Mouse (Mus musculus): ENCODE results near the gene Gpam. TPM values are rescaled to one million over a fixed set of nuclear protein-coding genes. Genes with fewer than 3 reads are reported as not detected.

Gene Gpam
- polyA plus RNA-seq, 1 experiment from 2014 or later: 20.2 TPM

DNA sequence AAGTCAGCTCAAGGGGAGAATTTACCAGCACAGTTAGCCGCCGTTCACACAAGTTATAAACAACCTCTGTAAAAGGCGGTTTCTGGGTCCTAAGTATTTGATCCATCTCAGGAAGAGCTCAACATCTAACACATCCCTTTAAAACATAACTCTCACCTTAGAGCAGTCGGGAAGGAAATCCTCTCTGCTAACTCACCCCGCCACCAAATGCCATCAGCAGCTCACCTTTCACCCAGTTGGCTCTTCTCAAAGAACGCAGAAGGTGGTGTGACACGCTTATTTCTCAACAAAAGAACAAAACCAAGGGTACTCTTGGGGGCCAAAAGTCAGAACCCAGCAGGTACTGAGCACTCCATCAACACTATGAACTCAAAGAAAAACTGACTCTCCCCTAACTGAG is 31.5 kb downstream of the Gpam start:
- Histone ChIP-seq H3K27me3 (ENCODE audit: control insufficient read depth, insufficient read depth, low read length) (no peaks in the 10 kb centered on the region), H3K4me2 (ENCODE audit: low read depth, low read length, severe bottlenecking) (no peak overlapping the region), H3K4me1 (replicated peaks; ENCODE audit: control insufficient read depth, insufficient read depth, low read length) (peaks cover 6% of the 10 kb centered on the region), H3K36me3 (ENCODE audit: control insufficient read depth, insufficient read depth, low read length) (no peaks in the 10 kb centered on the region; the same call in 1 of the 2 replicates), H3K4me3 (ENCODE audit: low read depth, low read length) (no peak overlapping the region), H3K9me3 (ENCODE audit: control insufficient read depth, low read length) (no peaks in the 10 kb centered on the region), H3K9ac (ENCODE audit: low read length) (no peak overlapping the region), H3K27ac (ENCODE audit: low read depth, low read length) (no peak overlapping the region)
- 88% methylated on average over 7 of the region's 7 CpGs for WGBS
- DNase-seq (ENCODE audit: low spot score) (no peak), ATAC-seq (replicated peaks; ENCODE audit: low FRiP score) (no peak)

DNA sequence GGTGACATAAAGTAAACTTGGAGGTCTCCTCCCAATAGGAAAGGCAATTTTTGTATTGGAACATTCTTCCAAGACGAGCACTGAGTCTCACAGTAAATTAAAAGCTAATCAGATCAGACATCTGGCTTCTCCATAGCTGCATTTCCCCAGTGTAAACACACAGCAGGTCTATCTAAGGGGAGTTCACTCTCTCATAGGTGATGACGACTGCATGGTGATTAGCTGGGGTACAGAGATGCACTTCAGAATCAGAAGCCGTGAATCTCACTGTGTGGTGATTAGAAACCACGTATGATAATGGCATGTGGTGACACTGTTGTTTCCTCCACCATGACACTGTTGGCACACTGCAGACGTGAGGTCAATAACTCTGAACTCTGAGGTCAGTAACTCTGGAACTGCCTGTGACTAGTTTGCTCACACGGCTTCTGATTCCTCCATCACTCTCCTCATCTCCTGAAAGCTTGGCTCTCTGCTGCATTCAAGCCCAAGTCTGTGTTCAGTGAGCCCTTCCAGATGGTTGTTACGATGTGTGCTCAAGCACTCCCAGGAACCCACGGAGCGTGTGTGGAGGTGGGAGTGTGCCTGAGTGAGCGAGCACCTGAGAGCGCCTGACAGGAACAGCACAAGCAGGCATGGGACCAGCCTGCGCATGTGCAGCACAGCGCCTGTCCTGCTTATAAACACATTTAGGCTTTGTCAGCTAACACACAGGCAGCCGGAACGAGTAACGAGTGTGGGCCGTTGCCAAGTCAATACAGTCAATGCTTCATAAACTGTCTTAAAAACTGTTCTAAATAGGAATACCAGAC is 35.2 kb downstream of the Gpam start:
- Histone ChIP-seq H3K4me2 (ENCODE audit: low read depth, low read length, severe bottlenecking) (no peak overlapping the region), H3K27me3 (ENCODE audit: control insufficient read depth, insufficient read depth, low read length) (no peaks in the 10 kb centered on the region), H3K4me3 (ENCODE audit: low read depth, low read length) (no peak overlapping the region), H3K4me1 (replicated peaks; ENCODE audit: control insufficient read depth, insufficient read depth, low read length) (no peaks in the 10 kb centered on the region), H3K9ac (ENCODE audit: low read length) (no peak overlapping the region), H3K27ac (ENCODE audit: low read depth, low read length) (no peak overlapping the region), H3K9me3 (ENCODE audit: control insufficient read depth, low read length) (no peaks in the 10 kb centered on the region), H3K36me3 (ENCODE audit: control insufficient read depth, insufficient read depth, low read length) (no peaks in the 10 kb centered on the region; the same call in 1 of the 2 replicates)
- 90% methylated on average over 17 of the region's 17 CpGs for WGBS
- ATAC-seq (replicated peaks; ENCODE audit: low FRiP score): no peak
- no peak for DNase-seq (ENCODE audit: low spot score)

DNA sequence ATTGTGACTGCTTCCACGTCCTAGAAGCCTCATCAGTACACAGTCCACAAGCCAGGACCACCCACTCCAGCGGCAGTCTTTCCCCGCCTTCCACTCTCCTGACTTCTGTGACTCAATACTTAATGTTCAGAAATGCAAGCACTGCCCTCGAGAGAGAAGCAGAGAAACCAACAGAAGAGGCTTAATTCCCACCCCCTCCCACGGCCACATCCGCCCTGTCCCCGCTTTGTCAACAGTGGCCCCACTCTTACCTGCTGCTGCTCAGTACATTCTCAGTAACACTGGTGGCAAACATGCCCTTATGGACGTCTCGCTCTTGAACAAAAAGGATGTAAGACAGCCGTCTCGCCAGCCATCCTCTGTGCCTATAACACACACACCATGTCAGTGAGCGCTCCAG is 36.2 kb downstream of the Gpam start:
- no peaks in the 10 kb centered on the region for H3K4me1 ChIP-seq (replicated peaks; ENCODE audit: control insufficient read depth, insufficient read depth, low read length)
- H3K27ac ChIP-seq (ENCODE audit: low read depth, low read length): no peak overlapping the region
- peaks cover 3% of the 10 kb centered on the region; the same call in 1 of the 2 replicates for H3K36me3 ChIP-seq (ENCODE audit: control insufficient read depth, insufficient read depth, low read length)
- WGBS: 87% methylated on average over 12 of the region's 12 CpGs
- no peak overlapping the region for H3K9ac ChIP-seq (ENCODE audit: low read length)
- H3K27me3 ChIP-seq (ENCODE audit: control insufficient read depth, insufficient read depth, low read length): no peaks in the 10 kb centered on the region
- H3K4me3 ChIP-seq (ENCODE audit: low read depth, low read length): no peak overlapping the region
- ATAC-seq (replicated peaks; ENCODE audit: low FRiP score) (no peak), DNase-seq (ENCODE audit: low spot score) (no peak)
- H3K4me2 ChIP-seq (ENCODE audit: low read depth, low read length, severe bottlenecking): no peak overlapping the region
- no peaks in the 10 kb centered on the region for H3K9me3 ChIP-seq (ENCODE audit: control insufficient read depth, low read length)

DNA sequence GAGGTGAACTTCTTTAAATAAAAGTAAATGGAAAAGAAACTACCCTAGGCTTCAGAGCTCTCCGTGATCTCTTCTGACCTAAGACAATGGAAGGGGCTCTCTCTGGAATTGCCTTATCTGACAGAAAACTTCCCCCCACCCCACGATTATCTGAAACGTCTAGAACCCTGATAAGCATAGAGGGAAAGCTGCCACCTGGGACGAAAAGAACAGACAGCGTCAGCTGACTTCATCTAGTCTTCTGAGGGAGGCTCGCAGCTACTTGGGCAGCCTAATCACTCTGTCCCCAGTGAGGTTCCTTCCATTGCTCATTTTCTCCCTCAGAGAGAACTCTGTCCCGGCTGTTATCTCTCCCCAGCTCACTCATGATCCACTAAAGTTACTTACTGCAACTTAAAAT is 36.9 kb downstream of the Gpam start:
- H3K36me3 ChIP-seq (ENCODE audit: control insufficient read depth, insufficient read depth, low read length): peaks cover 3% of the 10 kb centered on the region; the same call in 1 of the 2 replicates
- no peak for ATAC-seq (replicated peaks; ENCODE audit: low FRiP score)
- H3K9ac ChIP-seq (ENCODE audit: low read length): no peak overlapping the region
- DNase-seq (ENCODE audit: low spot score): no peak
- no peaks in the 10 kb centered on the region for H3K9me3 ChIP-seq (ENCODE audit: control insufficient read depth, low read length)
- H3K4me1 ChIP-seq (replicated peaks; ENCODE audit: control insufficient read depth, insufficient read depth, low read length): no peaks in the 10 kb centered on the region
- H3K27me3 ChIP-seq (ENCODE audit: control insufficient read depth, insufficient read depth, low read length): no peaks in the 10 kb centered on the region
- WGBS: 87% methylated on average over 7 of the region's 7 CpGs
- no peak overlapping the region for H3K4me2 ChIP-seq (ENCODE audit: low read depth, low read length, severe bottlenecking)
- no peak overlapping the region for H3K27ac ChIP-seq (ENCODE audit: low read depth, low read length)
- no peak overlapping the region for H3K4me3 ChIP-seq (ENCODE audit: low read depth, low read length)

DNA sequence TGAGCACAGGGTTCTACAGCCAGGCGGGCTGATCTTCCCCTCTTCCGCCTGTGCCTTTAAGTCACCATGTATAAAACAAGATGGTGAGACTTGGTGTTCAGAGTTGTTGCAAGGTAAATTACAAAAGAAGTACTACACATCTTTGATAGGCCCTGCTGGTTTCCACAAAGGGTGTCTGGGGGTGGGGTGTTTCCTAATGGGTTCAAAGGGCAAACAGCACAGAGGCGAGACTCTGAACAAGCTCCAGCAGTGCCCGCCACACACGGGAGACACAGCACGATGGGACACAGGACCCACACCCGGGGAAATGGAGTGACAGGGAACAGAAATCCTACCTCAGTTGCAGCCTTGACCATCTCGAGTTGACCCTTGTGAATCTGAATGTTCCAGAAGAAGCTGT is 39.3 kb downstream of the Gpam start:
- WGBS: 88% methylated on average over 8 of the region's 8 CpGs

DNA sequence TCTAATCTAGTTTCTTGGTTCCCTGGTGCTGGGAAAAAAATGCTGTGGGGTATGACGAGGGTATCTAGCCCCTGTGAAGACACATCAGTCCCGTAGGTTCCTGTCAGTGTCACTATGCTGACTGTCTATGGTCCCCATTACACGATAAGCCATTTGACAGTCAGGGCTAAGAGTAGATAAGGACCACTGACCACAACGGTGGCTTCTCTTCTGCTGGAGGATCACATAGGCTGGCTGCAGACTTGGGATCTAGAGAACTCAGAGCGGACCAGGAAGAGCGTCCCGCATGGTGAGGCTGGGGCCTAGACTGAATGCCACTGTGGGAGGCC is 41.2 kb downstream of the Gpam start:
- no peak for ATAC-seq (replicated peaks; ENCODE audit: low FRiP score)
- Histone ChIP-seq H3K36me3 (ENCODE audit: control insufficient read depth, insufficient read depth, low read length) (peaks cover 7% of the 10 kb centered on the region; the same call in 1 of the 2 replicates), H3K27me3 (ENCODE audit: control insufficient read depth, insufficient read depth, low read length) (no peaks in the 10 kb centered on the region), H3K4me3 (ENCODE audit: low read depth, low read length) (no peak overlapping the region), H3K9me3 (ENCODE audit: control insufficient read depth, low read length) (no peaks in the 10 kb centered on the region), H3K4me1 (replicated peaks; ENCODE audit: control insufficient read depth, insufficient read depth, low read length) (no peaks in the 10 kb centered on the region), H3K27ac (ENCODE audit: low read depth, low read length) (no peak overlapping the region), H3K4me2 (ENCODE audit: low read depth, low read length, severe bottlenecking) (no peak overlapping the region), H3K9ac (ENCODE audit: low read length) (no peak overlapping the region)
- WGBS: 96% methylated on average over 7 of the region's 7 CpGs
- DNase-seq (ENCODE audit: low spot score): no peak

More for the DNA sequence above, 39.3 kb downstream of the Gpam start:
- Histone ChIP-seq H3K27ac (ENCODE audit: low read depth, low read length) (no peak overlapping the region), H3K36me3 (ENCODE audit: control insufficient read depth, insufficient read depth, low read length) (peaks cover 7% of the 10 kb centered on the region; the same call in 1 of the 2 replicates), H3K4me1 (replicated peaks; ENCODE audit: control insufficient read depth, insufficient read depth, low read length) (no peaks in the 10 kb centered on the region), H3K9ac (ENCODE audit: low read length) (no peak overlapping the region), H3K9me3 (ENCODE audit: control insufficient read depth, low read length) (no peaks in the 10 kb centered on the region), H3K4me2 (ENCODE audit: low read depth, low read length, severe bottlenecking) (no peak overlapping the region), H3K4me3 (ENCODE audit: low read depth, low read length) (no peak overlapping the region), H3K27me3 (ENCODE audit: control insufficient read depth, insufficient read depth, low read length) (no peaks in the 10 kb centered on the region)
- no peak for ATAC-seq (replicated peaks; ENCODE audit: low FRiP score)
- DNase-seq (ENCODE audit: low spot score): no peak

DNA sequence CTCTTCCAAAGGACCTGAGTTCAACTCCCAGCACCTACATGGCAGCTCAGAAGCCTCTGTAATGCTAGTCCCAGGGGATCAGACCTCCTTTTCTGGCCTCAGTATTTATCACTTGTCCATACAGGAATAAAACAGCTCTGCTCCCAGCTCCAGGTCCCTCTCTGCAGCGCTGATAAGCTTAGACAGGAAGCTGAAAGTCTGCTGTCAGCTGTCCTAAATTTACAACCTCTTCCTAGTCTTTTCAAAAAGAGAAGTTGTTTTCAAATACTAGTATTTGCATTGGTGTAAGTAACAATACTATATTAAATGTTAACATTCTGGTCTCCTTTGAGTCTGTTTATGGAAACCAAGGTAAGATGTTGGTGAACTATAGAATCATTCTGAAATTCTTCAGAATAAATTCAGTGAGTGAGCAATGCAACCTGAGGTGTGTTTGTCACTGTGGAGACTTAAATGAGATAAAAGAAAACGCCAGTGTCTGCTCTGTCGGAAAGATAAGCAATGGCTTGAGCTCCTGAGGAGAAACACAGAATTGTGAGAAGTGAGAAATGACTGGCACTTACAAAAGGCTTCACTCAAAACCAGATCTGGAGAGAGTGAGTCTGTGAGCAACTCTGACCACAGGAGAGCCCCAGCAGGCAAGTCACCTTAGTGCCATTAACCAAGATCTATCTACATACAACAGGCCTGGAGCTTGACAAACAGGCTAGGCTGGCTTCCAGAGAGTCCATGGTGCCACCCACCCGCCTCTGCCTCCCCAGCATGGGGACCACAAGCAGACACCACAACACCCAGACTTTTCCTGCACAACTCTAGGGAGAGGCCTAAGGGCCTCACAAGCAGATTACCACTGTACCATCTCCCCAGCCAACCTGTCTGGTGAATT is 41.8 kb downstream of the Gpam start:
- peaks cover 7% of the 10 kb centered on the region; the same call in 1 of the 2 replicates for H3K36me3 ChIP-seq (ENCODE audit: control insufficient read depth, insufficient read depth, low read length)
- no peaks in the 10 kb centered on the region for H3K4me1 ChIP-seq (replicated peaks; ENCODE audit: control insufficient read depth, insufficient read depth, low read length)
- no peak for DNase-seq (ENCODE audit: low spot score)
- 92% methylated on average over 4 of the region's 4 CpGs for WGBS
- H3K27me3 ChIP-seq (ENCODE audit: control insufficient read depth, insufficient read depth, low read length): no peaks in the 10 kb centered on the region
- H3K4me3 ChIP-seq (ENCODE audit: low read depth, low read length): no peak overlapping the region
- no peak overlapping the region for H3K9ac ChIP-seq (ENCODE audit: low read length)
- no peak overlapping the region for H3K4me2 ChIP-seq (ENCODE audit: low read depth, low read length, severe bottlenecking)
- ATAC-seq (replicated peaks; ENCODE audit: low FRiP score): no peak
- no peak overlapping the region for H3K27ac ChIP-seq (ENCODE audit: low read depth, low read length)
- no peaks in the 10 kb centered on the region for H3K9me3 ChIP-seq (ENCODE audit: control insufficient read depth, low read length)

DNA sequence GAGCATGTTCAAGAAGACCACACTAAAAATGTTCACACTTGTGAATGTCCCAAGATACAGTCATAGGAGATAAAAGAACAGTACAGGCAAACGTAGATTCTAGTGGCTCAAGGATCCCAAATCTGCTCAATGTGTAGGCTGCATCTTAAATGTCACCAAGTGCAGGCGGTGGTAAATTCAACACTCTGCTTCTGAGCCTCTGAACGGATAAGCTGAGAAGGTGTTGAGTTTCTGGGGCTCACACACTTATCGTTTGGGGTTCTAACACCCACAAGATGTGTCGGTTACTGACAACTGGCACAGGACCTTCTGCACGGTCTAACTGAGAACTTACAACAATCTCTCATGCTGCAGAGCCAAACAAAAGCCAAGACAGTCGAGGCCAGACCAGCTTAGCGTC is 50.2 kb downstream of the Gpam start:
- ATAC-seq (replicated peaks; ENCODE audit: low FRiP score) (no peak), DNase-seq (ENCODE audit: low spot score) (no peak)
- 56% methylated on average over 8 of the region's 8 CpGs for WGBS
- H3K4me2 ChIP-seq (ENCODE audit: low read depth, low read length, severe bottlenecking): no peak overlapping the region
- no peaks in the 10 kb centered on the region for H3K27me3 ChIP-seq (ENCODE audit: control insufficient read depth, insufficient read depth, low read length)
- no peak overlapping the region for H3K4me3 ChIP-seq (ENCODE audit: low read depth, low read length)
- H3K9me3 ChIP-seq (ENCODE audit: control insufficient read depth, low read length): no peaks in the 10 kb centered on the region
- no peaks in the 10 kb centered on the region; the same call in 1 of the 2 replicates for H3K4me1 ChIP-seq (replicated peaks; ENCODE audit: control insufficient read depth, insufficient read depth, low read length)
- H3K9ac ChIP-seq (ENCODE audit: low read length): no peak overlapping the region
- peaks cover 6% of the 10 kb centered on the region; the same call in 1 of the 2 replicates for H3K36me3 ChIP-seq (ENCODE audit: control insufficient read depth, insufficient read depth, low read length)
- no peak overlapping the region for H3K27ac ChIP-seq (ENCODE audit: low read depth, low read length)
